Mouse (Mus musculus) neural tube, embryonic 13.5 days (tissue): Measurements from ENCODE around the gene Jagn1. TPM values are rescaled to one million over a fixed set of nuclear protein-coding genes. Genes with fewer than 3 reads are reported as not detected.
A peak's percentile ranks its signal among the peaks of the same experiment; 100 is the strongest.

ENCODE experiments used
- ATAC-seq: fragments of 200-750 bp; cut with Nextera tagmentation; 2 replicates; pipeline ENCODE4 v1.8.0; 2017; ENCODE audit warnings: low read depth, mild to moderate bottlenecking, moderate TSS enrichment, moderate library complexity
- H3K27ac ChIP-seq: fragments of 300-500 bp; sonication (generic); replicated peaks from 2 replicates; pipeline ENCODE4 v1.5.1; 2015; ENCODE audit warnings: moderate library complexity, mild to moderate bottlenecking, inconsistent platforms
- H3K27me3 ChIP-seq: fragments of 300-500 bp; sonication (generic); 2 replicates; pipeline ENCODE4 v1.6.1; 2015; ENCODE audit warnings: mild to moderate bottlenecking, inconsistent platforms
- H3K36me3 ChIP-seq: fragments of 300-500 bp; sonication (generic); 2 replicates; pipeline ENCODE4 v1.6.1; 2015; ENCODE audit warnings: mild to moderate bottlenecking, inconsistent platforms
- H3K4me1 ChIP-seq: fragments of 300-500 bp; sonication (generic); replicated peaks from 2 replicates; pipeline ENCODE4 v1.6.1; 2015; ENCODE audit warnings: inconsistent platforms
- H3K4me2 ChIP-seq: fragments of 300-500 bp; sonication (generic); 2 replicates; pipeline ENCODE4 v1.6.1; 2015; ENCODE audit warnings: inconsistent platforms, mild to moderate bottlenecking, moderate library complexity
- H3K4me3 ChIP-seq: fragments of 300-500 bp; sonication (generic); 2 replicates; pipeline ENCODE4 v1.5.1; 2015; ENCODE audit warnings: mild to moderate bottlenecking, inconsistent platforms
- H3K9ac ChIP-seq: fragments of 300-500 bp; sonication (generic); 2 replicates; pipeline ENCODE4 v1.6.1; 2015; ENCODE audit warnings: moderate library complexity, mild to moderate bottlenecking, inconsistent platforms
- H3K9me3 ChIP-seq: fragments of 300-500 bp; sonication (generic); 2 replicates; pipeline ENCODE4 v1.6.1; 2016; ENCODE audit warnings: inconsistent platforms
- WGBS: fragments of 180-500 bp; shearing (Covaris S2); methylation state at CpG from one replicate; pipeline ENCODE4 v1.1.7; 2015; 5-methylcytosine and 5-hydroxymethylcytosine counted together
- polyA plus RNA-seq: library from polyadenylated mRNA; unstranded; fragments of >200 nt; fragmentation: Nextera tagmentation; extraction: Ambion mirVana; gene quantifications from 2 replicates; pipeline ENCODE4 v1.2.1, GENCODE M21; 2015

The Jagn1 gene
- polyA plus RNA-seq, 1 experiment from 2014 or later = 95.8 TPM

DNA sequence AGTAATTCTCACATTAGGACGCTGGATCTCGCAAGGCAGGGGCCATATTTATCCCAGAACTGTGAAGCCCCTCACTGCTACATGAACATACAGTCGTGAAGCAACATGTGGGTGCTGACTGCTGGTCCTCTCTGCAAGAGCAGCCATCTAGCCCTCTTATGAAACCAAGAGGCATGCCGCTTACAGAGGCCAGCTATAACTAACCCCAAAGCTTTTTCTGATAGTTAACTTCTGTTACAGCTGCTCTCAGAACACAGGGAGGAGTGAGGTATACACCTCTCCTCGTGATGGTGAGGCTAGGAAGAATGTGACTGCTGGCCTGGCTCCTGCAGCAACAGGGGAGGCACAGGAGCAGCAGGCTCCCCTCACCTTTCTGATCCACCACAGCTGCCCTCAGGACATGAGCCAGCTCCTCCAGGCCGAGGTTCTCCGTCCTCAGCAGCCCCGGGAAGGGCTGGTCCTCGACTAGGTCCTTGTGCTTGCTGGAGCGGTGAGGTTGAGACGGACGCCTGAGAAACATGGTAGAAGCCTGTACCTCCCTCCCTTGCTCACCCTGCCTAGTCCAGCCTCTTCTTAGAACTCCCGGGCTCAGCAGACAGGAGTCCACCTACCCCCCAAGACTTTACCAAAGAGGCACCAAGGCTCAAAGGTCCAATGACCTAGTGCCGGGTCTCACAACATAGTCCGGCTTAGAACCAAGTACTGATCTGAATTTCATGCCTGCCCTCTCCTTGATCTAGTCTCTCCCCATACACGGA lies 23.7 kb upstream of the Jagn1 start:
- H3K27me3 ChIP-seq = no peaks in the 10 kb centered on the region
- WGBS = 16% methylated on average over 16 of the region's 16 CpGs
- peaks cover 25% of the 10 kb centered on the region for H3K36me3 ChIP-seq
- H3K4me3 ChIP-seq = peak overlapping the region; percentile 66
- peak overlapping the region; percentile 82 for H3K9ac ChIP-seq
- peak; percentile 70 for ATAC-seq
- peaks cover 28% of the 10 kb centered on the region for H3K4me1 ChIP-seq
- H3K27ac ChIP-seq = peak overlapping the region; percentile 64
- no peaks in the 10 kb centered on the region for H3K9me3 ChIP-seq
- H3K4me2 ChIP-seq = peak overlapping the region; percentile 97

DNA sequence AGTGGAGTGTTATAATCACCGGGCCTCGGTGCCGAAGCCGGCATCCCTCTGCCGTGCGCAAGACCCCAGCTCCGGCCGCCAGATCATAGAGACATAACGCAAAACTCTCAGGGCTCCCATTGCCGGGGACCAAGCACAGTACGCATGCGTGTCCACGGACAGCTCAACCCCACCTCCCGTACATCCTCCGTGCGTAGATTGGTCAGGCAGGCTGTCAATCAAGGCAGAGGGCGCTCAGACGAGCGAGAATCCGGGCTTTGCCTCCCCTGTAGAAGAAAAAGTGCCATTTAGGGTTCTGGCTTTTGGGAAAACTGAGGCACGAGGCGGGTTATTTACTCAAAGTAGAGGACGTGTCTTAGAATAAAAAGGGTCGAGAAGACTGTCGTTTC lies 23.2 kb upstream of the Jagn1 start, which contains the start of gene Rpusd3:
Gene Rpusd3 (minus strand): TSS at position 142 of the 389 bp plus-strand sequence.
- peak; percentile 98 for ATAC-seq
- H3K27me3 ChIP-seq = no peaks in the 10 kb centered on the region
- H3K27ac ChIP-seq = peak within 1 kb of the TSS; percentile 64
- peak within 1 kb of the TSS; percentile 82 for H3K9ac ChIP-seq
- H3K36me3 ChIP-seq = peaks cover 19% of the 10 kb centered on the region
- H3K9me3 ChIP-seq = no peaks in the 10 kb centered on the region
- under 1% methylated on average over 25 of the region's 25 CpGs for WGBS
- H3K4me2 ChIP-seq = peak within 1 kb of the TSS; percentile 97
- H3K4me1 ChIP-seq = peaks cover 28% of the 10 kb centered on the region
- H3K4me3 ChIP-seq = peak within 1 kb of the TSS; percentile 66

DNA sequence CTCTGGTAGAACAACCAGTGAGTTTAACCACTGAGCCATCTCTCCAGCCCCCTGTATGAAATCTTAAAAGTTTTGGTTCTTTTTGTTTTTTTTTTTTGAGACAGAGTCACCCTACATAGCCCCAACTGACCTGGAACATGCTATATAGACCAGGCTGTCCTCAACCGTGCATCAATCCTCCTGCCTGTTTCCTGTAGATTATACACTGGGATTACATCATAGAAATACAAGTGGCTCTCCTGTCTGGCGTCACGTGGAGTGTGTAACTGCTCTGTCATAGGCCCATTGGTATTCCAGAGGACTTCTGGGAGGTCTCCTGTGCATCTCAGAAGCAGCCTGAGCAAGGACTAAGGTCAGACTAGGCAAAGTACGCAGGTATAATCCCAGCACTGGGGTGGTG lies 19.4 kb upstream of the Jagn1 start:
- H3K27ac ChIP-seq = no peak overlapping the region
- no peak overlapping the region for H3K9ac ChIP-seq
- no peaks in the 10 kb centered on the region; the same call in 1 of the 2 replicates for H3K27me3 ChIP-seq
- 84% methylated on average over 4 of the region's 4 CpGs for WGBS
- no peak overlapping the region for H3K4me2 ChIP-seq
- H3K4me1 ChIP-seq = peaks cover 12% of the 10 kb centered on the region
- no peak overlapping the region for H3K4me3 ChIP-seq
- no peak for ATAC-seq
- no peaks in the 10 kb centered on the region for H3K9me3 ChIP-seq
- no peaks in the 10 kb centered on the region for H3K36me3 ChIP-seq

DNA sequence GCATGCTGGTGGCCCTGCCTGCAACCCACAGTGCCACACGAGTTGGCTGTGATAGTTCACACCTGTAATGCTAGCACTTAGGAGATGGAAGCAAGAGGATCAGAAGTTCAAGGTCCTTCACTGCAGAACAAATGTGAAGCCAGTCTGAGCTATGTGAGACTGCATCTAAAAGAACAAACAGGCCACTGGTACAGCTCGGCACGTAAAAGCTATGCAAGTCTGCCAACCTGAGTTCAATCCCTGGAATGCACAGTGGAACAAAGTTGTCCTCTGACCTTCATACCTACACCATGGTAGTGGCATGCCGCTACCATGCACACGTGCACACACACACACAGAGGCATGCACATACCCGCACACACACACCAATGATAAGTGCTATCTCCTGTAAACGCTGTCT lies 18.2 kb upstream of the Jagn1 start:
- WGBS = 92% methylated on average over 7 of the region's 7 CpGs
- Histone ChIP-seq H3K27ac (no peak overlapping the region), H3K9me3 (no peaks in the 10 kb centered on the region), H3K4me2 (no peak overlapping the region), H3K27me3 (no peaks in the 10 kb centered on the region; the same call in 1 of the 2 replicates), H3K4me1 (peaks cover 4% of the 10 kb centered on the region), H3K9ac (no peak overlapping the region), H3K4me3 (no peak overlapping the region), H3K36me3 (no peaks in the 10 kb centered on the region)
- no peak for ATAC-seq

DNA sequence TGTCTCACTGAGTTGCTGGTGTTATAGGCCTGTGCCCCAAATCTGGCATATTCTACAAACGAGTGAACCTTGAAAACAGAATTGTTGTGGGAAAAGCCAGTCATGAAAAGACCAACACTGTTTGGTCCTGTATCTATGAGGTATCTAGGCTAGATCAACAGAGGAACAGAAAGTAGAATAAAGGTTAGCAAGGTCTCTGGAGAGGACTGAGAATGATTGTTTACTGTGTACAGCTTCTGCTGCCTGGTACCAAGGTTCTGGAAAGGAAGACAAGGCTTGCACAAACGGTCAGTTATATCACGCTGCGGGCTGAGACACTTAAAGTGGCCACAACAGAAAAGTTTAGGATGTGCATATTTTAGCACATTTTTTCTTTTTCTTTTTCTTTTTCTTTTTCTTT lies 15.7 kb upstream of the Jagn1 start:
- Histone ChIP-seq H3K27ac (no peak overlapping the region), H3K9ac (no peak overlapping the region), H3K4me2 (no peak overlapping the region), H3K4me1 (no peaks in the 10 kb centered on the region), H3K4me3 (no peak overlapping the region), H3K36me3 (no peaks in the 10 kb centered on the region), H3K27me3 (no peaks in the 10 kb centered on the region; the same call in 1 of the 2 replicates), H3K9me3 (no peaks in the 10 kb centered on the region)
- ATAC-seq = no peak
- 91% methylated on average over 4 of the region's 4 CpGs for WGBS

DNA sequence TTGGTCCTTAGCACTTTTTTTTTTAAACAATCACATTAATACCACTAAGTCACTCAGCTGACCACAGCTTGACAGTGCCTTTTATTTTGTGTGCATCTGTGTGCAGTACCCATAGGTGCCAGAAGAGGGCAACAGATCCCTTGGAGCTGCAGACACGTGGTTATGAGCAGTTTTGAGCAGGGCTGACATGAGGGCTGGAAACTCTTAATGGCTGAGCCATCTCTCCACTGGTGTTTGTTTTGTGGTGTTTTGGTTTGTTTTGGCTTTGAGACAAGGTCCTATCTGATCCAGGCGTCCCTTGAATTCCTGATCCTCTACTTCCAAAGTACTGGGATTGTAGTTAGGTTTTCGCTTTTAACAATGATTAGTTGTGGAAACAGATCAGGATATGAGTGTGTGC lies 15.0 kb upstream of the Jagn1 start:
- WGBS = 57% methylated on average over 3 of the region's 3 CpGs
- no peaks in the 10 kb centered on the region for H3K36me3 ChIP-seq
- no peak overlapping the region for H3K4me3 ChIP-seq
- H3K4me1 ChIP-seq = no peaks in the 10 kb centered on the region
- no peak for ATAC-seq
- no peaks in the 10 kb centered on the region; the same call in 1 of the 2 replicates for H3K27me3 ChIP-seq
- no peak overlapping the region for H3K4me2 ChIP-seq
- H3K9ac ChIP-seq = no peak overlapping the region
- H3K9me3 ChIP-seq = no peaks in the 10 kb centered on the region
- no peak overlapping the region for H3K27ac ChIP-seq

DNA sequence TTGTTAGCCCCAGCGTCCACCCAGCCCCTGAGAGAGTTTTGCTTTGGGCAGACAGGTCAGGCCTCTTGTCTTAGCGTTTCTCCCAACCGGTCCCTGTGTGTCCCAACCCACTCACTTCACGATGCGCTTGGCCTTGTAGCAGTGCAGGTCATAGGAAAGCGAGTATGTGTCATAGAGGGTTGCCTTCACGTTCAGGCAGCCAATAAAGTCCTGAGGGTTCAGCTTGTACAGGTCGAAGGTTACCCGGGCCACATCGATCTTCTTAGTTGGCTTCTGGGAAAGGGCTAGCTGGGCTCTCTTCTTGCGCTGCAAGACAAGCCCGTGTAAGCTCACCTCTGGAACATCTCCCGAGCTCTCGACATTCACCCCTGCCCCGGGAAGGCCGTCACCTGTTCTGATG lies 14.4 kb upstream of the Jagn1 start:
- H3K4me2 ChIP-seq = no peak overlapping the region
- H3K36me3 ChIP-seq = no peaks in the 10 kb centered on the region
- H3K27ac ChIP-seq = no peak overlapping the region
- no peak for ATAC-seq
- 89% methylated on average over 16 of the region's 16 CpGs for WGBS
- H3K9me3 ChIP-seq = no peaks in the 10 kb centered on the region
- H3K27me3 ChIP-seq = no peaks in the 10 kb centered on the region; the same call in 1 of the 2 replicates
- no peak overlapping the region for H3K4me3 ChIP-seq
- no peaks in the 10 kb centered on the region for H3K4me1 ChIP-seq
- no peak overlapping the region for H3K9ac ChIP-seq

DNA sequence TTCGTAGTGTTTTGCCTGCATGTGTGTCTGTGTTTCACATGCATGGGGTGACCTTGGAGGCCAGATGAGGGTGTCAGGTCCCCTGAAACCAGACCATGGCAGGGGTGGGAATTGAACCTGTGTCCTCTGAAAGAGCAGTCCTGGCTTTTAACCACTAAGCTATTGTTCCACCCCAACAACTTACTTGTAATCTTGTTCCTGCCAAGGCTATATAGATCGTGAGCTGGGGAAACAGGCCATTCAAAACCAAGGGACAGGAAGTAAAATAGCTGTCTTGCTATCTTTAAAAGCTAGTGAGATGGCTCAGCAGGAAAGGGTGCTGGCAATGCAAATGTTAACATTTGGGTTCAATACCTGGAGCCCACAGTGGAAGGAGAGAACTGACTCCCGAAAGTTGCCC lies 12.4 kb upstream of the Jagn1 start:
- Histone ChIP-seq H3K4me2 (no peak overlapping the region), H3K4me3 (no peak overlapping the region), H3K9me3 (no peaks in the 10 kb centered on the region), H3K4me1 (no peaks in the 10 kb centered on the region), H3K27me3 (no peaks in the 10 kb centered on the region; the same call in 1 of the 2 replicates), H3K9ac (no peak overlapping the region), H3K27ac (no peak overlapping the region), H3K36me3 (no peaks in the 10 kb centered on the region)
- 80% methylated on average over 3 of the region's 3 CpGs for WGBS
- ATAC-seq = no peak

DNA sequence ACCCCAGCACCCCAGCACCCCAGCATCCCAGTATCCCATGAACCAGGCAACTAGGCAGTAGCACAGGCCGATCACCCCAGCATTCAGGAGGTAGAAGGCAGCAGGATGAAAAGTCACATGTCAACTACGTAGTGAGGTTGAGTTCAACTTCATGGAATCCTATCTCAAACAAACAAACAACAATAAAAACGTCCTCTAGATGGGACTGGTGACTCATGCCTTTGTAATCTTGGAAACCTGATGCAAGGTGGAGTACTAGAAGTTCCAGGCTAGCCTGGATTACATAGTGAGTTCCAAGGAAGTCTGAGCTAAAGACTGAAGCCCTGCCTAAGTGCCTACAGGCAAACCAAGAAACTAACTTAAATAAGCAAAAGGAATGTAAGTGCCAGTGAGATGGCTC lies 11.5 kb upstream of the Jagn1 start:
- 65% methylated on average over 3 of the region's 3 CpGs for WGBS
- no peak for ATAC-seq

DNA sequence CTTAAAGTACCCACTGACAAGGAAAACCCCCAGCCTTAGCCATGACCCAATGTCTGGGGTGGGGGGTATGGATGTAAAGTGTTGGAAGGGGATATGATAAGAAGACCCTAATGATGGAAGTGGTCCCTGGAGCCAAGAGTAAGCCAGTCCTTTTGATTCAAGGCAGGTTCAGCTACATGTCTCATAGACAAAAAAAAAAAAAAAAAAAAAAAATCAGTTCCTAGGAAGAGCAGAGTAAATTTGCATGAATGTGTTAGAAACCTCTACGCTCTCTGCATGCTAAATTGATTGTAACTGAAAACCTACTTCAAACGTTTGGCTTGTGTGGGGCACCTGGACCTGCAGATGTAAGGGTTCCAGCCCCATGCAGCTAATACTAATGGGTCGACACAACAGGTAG lies 10.6 kb upstream of the Jagn1 start:
- 55% methylated on average over 3 of the region's 3 CpGs for WGBS
- Histone ChIP-seq H3K4me2 (no peak overlapping the region), H3K27ac (no peak overlapping the region), H3K4me3 (no peak overlapping the region), H3K9ac (no peak overlapping the region), H3K4me1 (no peaks in the 10 kb centered on the region), H3K27me3 (no peaks in the 10 kb centered on the region), H3K9me3 (no peaks in the 10 kb centered on the region), H3K36me3 (no peaks in the 10 kb centered on the region)
- ATAC-seq = no peak

More for the DNA sequence above, 11.5 kb upstream of the Jagn1 start:
- Histone ChIP-seq H3K4me2 (no peak overlapping the region), H3K9ac (no peak overlapping the region), H3K27me3 (no peaks in the 10 kb centered on the region; the same call in 1 of the 2 replicates), H3K9me3 (no peaks in the 10 kb centered on the region), H3K4me3 (no peak overlapping the region), H3K4me1 (no peaks in the 10 kb centered on the region), H3K27ac (no peak overlapping the region), H3K36me3 (no peaks in the 10 kb centered on the region)

DNA sequence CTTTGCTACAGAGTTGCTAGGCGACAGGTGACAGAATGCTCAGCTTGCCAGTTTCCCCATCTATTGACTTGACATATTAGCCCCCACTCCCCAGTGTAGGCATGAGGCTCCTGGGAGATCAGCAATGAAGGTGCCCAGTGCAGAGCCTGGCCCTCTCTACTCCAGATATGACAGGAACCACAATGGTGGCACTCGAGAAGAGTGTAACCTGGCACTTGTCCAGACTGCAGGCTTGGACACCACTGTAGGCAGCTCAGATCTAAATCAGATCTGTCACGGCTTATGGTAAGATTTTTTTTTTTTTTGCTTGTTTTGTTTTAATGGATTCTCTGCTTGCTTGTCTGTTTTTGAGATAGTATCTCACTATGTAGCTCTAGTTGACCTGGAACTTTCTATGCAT lies 8.7 kb upstream of the Jagn1 start:
- 77% methylated on average over 3 of the region's 3 CpGs for WGBS
- no peak for ATAC-seq
- Histone ChIP-seq H3K9ac (no peak overlapping the region), H3K9me3 (no peaks in the 10 kb centered on the region), H3K4me2 (no peak overlapping the region), H3K36me3 (no peaks in the 10 kb centered on the region), H3K4me3 (no peak overlapping the region), H3K4me1 (no peaks in the 10 kb centered on the region), H3K27ac (no peak overlapping the region), H3K27me3 (no peaks in the 10 kb centered on the region)

DNA sequence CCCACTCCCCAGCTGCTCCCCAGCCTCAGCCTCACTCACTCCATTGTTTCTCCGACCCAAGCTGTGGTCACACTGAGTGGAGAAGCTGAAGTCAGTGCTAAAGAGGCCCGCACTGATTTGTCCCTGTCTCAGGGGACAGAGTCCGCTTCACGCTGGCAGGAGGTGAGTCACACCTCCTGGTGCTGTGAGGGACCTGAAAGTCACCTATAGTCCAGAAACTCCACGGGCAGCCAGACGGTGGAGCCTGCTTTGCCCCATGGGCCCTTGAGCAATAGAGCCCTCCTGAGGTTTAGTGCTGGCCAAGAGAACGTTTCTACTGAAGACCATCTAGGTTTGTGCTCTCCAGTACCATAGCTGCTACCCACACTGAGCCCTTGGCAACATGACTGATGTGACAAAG lies 7.7 kb upstream of the Jagn1 start:
- H3K4me3 ChIP-seq = no peak overlapping the region
- H3K36me3 ChIP-seq = no peaks in the 10 kb centered on the region
- H3K27ac ChIP-seq = no peak overlapping the region
- no peak overlapping the region for H3K9ac ChIP-seq
- H3K27me3 ChIP-seq = no peaks in the 10 kb centered on the region
- H3K9me3 ChIP-seq = no peaks in the 10 kb centered on the region
- H3K4me1 ChIP-seq = no peaks in the 10 kb centered on the region
- 74% methylated on average over 7 of the region's 7 CpGs for WGBS
- ATAC-seq = no peak
- H3K4me2 ChIP-seq = no peak overlapping the region
